Mouse (Mus musculus): ENCODE measurements at regions not wholly inside any gene's neighbourhood (a gene's known extent, or its start where the extent isn't known, plus 50 kb on each side); places are given as distances from the start of the nearest gene placed in this dataset.

DNA sequence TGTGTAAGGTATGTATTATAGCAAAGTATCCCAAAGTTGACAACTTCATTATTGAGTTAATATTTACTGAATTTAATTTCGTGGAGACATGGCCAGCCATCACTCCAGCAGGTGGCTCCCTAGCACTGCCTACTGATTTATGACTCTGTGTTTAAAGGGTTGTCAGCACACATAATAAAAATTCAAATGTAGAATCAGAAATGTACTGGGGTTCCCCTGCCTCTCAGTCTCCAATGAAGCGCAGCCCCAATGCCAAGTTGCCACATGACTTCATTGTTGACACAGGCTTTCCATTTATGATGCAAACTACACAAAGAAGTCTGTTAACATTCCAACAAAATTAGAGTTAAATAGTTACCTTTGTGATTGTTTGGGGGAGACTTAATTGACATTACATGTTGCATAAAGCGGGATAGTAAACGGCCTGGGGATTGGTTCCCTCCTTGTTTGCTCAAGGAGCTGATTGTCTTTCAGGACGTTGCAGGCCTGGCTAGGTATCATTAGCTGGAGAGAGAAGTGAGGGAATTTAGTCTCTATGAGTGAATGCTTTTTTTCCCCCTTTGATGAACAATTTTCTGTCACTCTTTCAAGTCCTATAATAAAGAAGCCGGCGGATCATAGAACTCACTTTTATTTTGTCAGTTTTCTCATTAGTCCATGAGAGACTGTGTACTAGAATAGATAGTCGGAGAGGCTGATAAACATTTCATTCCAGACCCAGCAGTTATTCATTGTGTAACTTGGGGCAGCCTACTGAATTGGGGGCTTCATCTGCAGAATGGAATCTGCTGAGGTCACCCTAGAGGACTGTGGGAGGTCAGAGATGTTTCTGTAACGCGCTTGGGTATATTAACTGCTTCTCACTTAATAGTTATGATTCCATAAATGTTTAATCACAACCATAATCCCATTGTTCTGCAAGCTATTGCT is 287.9 kb downstream of the Kif2b start:
- dilution Hi-C loops (cut with MboI; ENCODE audit: extremely low pct_ligation_motif_present, extremely low pct_unique_long_range_greater_than_20kb, low sequenced_read_pairs) (no loop called here), in situ Hi-C loops (cut with MboI; ENCODE audit: low pct_ligation_motif_present, low pct_unique_long_range_greater_than_20kb, low sequenced_read_pairs) (no loop called here)
- no peaks in the 10 kb centered on the region for H3K79me2 ChIP-seq (replicated peaks; ENCODE audit: control insufficient read depth, extremely low read depth, insufficient read depth, poor library complexity, severe bottlenecking)
- H3K4me2 ChIP-seq (ENCODE audit: insufficient read depth, low read depth, poor library complexity, severe bottlenecking), result no peak overlapping the region
- DNase-seq (ENCODE audit: extremely low read depth), result no peak
- no peak overlapping the region for H3K27ac ChIP-seq (ENCODE audit: insufficient read depth, low read depth)
- TF ChIP-seq POLR2A (IDR thresholded peaks at IDR 0.05; ENCODE audit: low read depth, low read length), result no peak
- no peak for TF ChIP-seq CTCF (conservative IDR thresholded peaks at IDR 0.05 in 1 of 2, IDR thresholded peaks at IDR 0.05 in 1 of 2; ENCODE audit: low read depth in 2 of 2, low read length in 2 of 2)
- no peak for TF ChIP-seq E2F4 (IDR thresholded peaks at IDR 0.05; ENCODE audit: insufficient replicate concordance, low read depth, low read length)
- TF ChIP-seq ZKSCAN1 (IDR thresholded peaks at IDR 0.05; ENCODE audit: borderline replicate concordance, low read depth, low read length), result no peak
- TF ChIP-seq USF1 (IDR thresholded peaks at IDR 0.05; ENCODE audit: low read depth, low read length), result no peak
- no peaks in the 10 kb centered on the region for H3K4me1 ChIP-seq (ENCODE audit: control insufficient read depth in 1 of 2, insufficient read depth in 2 of 2)
- H3K9me3 ChIP-seq (replicated peaks; ENCODE audit: low read length), result peaks cover 57% of the 10 kb centered on the region
- H3K36me3 ChIP-seq (replicated peaks in 1 of 2; ENCODE audit: control insufficient read depth in 1 of 2, insufficient read depth in 1 of 2, low read length in 1 of 2), result no peaks in the 10 kb centered on the region
- H3K9ac ChIP-seq (ENCODE audit: insufficient read depth, low read depth), result no peak overlapping the region
- H3K27me3 ChIP-seq (replicated peaks), result no peaks in the 10 kb centered on the region
- no peak overlapping the region for H3K4me3 ChIP-seq (replicated peaks in 1 of 3; ENCODE audit: low read depth in 2 of 3, low read length in 2 of 3, poor library complexity in 1 of 3)

DNA sequence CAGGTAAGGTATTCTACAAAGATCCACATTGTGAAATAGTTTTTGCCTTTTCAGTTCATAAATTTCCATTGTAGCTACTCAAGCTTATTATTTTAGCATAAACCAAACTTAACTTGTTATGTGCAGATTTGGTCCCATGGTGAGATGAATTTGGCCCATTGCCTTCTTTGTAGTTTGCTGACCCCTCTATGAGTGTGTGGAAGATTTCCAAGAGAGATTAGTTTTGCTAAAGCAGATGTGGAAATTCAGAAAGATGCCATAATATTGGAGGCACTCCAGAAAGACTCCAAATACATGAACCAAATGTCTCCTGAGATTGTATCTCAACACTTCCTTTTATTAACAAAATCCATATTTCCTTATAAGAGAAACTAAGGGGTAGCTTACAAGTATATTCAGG is 291.0 kb downstream of the Kif2b start:
- Histone ChIP-seq H3K27ac (ENCODE audit: insufficient read depth, low read depth) (no peak overlapping the region), H3K4me1 (ENCODE audit: control insufficient read depth in 1 of 2, insufficient read depth in 2 of 2) (no peaks in the 10 kb centered on the region), H3K9ac (ENCODE audit: insufficient read depth, low read depth) (no peak overlapping the region), H3K27me3 (replicated peaks) (no peaks in the 10 kb centered on the region), H3K36me3 (replicated peaks in 1 of 2; ENCODE audit: control insufficient read depth in 1 of 2, insufficient read depth in 1 of 2, low read length in 1 of 2) (no peaks in the 10 kb centered on the region), H3K79me2 (replicated peaks; ENCODE audit: control insufficient read depth, extremely low read depth, insufficient read depth, poor library complexity, severe bottlenecking) (no peaks in the 10 kb centered on the region), H3K4me2 (ENCODE audit: insufficient read depth, low read depth, poor library complexity, severe bottlenecking) (no peak overlapping the region), H3K4me3 (replicated peaks in 1 of 3; ENCODE audit: low read depth in 2 of 3, low read length in 2 of 3, poor library complexity in 1 of 3) (no peak overlapping the region), H3K9me3 (replicated peaks; ENCODE audit: low read length) (peaks cover 59% of the 10 kb centered on the region)
- no peak for DNase-seq (ENCODE audit: extremely low read depth)
- dilution Hi-C loops (cut with MboI; ENCODE audit: extremely low pct_ligation_motif_present, extremely low pct_unique_long_range_greater_than_20kb, low sequenced_read_pairs), result no loop called here
- in situ Hi-C loops (cut with MboI; ENCODE audit: low pct_ligation_motif_present, low pct_unique_long_range_greater_than_20kb, low sequenced_read_pairs), result no loop called here
- TF ChIP-seq SMC3 (IDR thresholded peaks at IDR 0.05; ENCODE audit: low read depth, low read length) (no peak), CHD1 (IDR thresholded peaks at IDR 0.05; ENCODE audit: low read depth, low read length) (no peak), GABPA (IDR thresholded peaks at IDR 0.05; ENCODE audit: insufficient replicate concordance, low read depth, low read length) (no peak), MEF2A (IDR thresholded peaks at IDR 0.05; ENCODE audit: borderline replicate concordance, low read depth, low read length) (no peak), IRF4 (IDR thresholded peaks at IDR 0.05; ENCODE audit: low read depth, low read length) (no peak), USF1 (IDR thresholded peaks at IDR 0.05; ENCODE audit: low read depth, low read length) (no peak), ZMIZ1 (IDR thresholded peaks at IDR 0.05; ENCODE audit: low read depth, low read length) (no peak), EP300 (IDR thresholded peaks at IDR 0.05; ENCODE audit: low read length) (no peak), MXI1 (IDR thresholded peaks at IDR 0.05; ENCODE audit: low read depth, low read length) (no peak), ZKSCAN1 (IDR thresholded peaks at IDR 0.05; ENCODE audit: borderline replicate concordance, low read depth, low read length) (no peak), MAZ (IDR thresholded peaks at IDR 0.05; ENCODE audit: low read depth, low read length) (no peak), POLR2AphosphoS2 (IDR thresholded peaks at IDR 0.05; ENCODE audit: low read depth, low read length) (no peak), USF2 (conservative IDR thresholded peaks at IDR 0.05; ENCODE audit: low read depth, low read length) (no peak), UBTF (IDR thresholded peaks at IDR 0.05; ENCODE audit: low read depth, low read length) (no peak), TBP (conservative IDR thresholded peaks at IDR 0.05; ENCODE audit: low read depth, low read length) (no peak), ZNF384 (IDR thresholded peaks at IDR 0.05; ENCODE audit: low read depth, low read length) (no peak), KAT2A (IDR thresholded peaks at IDR 0.05; ENCODE audit: insufficient replicate concordance, low read length) (no peak), ZC3H11A (IDR thresholded peaks at IDR 0.05; ENCODE audit: low read depth, low read length) (no peak)

Data from CH12.LX (cell line).